Mouse (Mus musculus): ENCODE results near the gene Stxbp3.
A peak's percentile ranks its signal among the peaks of the same experiment; 100 is the strongest.
"Not testable (repeated sequence)": the region's sequence is repeated elsewhere in the genome, so short reads cannot be mapped to it uniquely, and the experiment has no call there.

Stxbp3 gene

GRCm38 (mm10) chr3:108857124-108857470 lies 16.8 kb upstream of the Stxbp3 start:
- DNase-seq (ENCODE audit: low read depth, low spot score): no peak

DNA sequence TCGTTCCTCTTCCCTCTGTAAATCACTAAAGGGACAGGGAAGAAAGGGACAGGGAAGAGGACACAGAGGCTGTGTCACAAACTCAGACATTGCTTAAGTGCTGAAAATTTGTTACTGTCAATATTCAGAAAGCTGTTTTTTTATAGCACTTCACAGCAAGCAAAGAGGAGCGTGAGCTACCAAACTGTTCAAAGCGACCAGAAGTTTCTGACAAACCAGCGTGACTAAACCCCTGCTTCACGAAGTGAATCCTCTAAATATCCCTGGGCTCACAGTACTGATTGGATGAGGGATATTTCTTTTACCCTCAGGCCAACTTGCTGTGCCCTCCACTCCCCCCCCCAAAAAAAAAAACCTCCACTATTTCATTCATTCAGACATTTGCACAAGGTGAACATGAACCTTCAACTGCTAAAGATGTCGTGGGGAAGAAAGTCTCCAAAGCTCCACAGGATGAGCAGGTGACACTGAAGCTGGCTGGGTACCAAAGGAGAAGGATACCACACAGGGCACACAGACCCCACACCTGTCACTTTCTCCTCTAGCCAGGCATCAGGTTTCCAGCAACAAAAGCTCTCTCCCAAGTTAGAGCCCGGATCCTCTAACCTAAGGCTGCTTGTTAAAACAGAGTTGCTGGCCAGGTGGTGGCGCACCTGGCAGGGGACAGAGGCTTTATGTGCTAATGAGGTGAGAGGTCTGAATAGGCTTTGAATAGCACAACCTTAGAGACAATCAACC lies 16.2 kb upstream of the Stxbp3 start:
- no peak for DNase-seq (ENCODE audit: low read depth, low spot score)

- DNase-seq (ENCODE audit: low read depth, low spot score): no peak
These were observed 15.5 kb upstream of the Stxbp3 start for GRCm38 (mm10) chr3:108855864-108856263.

- DNase-seq (ENCODE audit: low read depth, low spot score): no peak
These were observed 15.0 kb upstream of the Stxbp3 start for GRCm38 (mm10) chr3:108855371-108855770.

DNA sequence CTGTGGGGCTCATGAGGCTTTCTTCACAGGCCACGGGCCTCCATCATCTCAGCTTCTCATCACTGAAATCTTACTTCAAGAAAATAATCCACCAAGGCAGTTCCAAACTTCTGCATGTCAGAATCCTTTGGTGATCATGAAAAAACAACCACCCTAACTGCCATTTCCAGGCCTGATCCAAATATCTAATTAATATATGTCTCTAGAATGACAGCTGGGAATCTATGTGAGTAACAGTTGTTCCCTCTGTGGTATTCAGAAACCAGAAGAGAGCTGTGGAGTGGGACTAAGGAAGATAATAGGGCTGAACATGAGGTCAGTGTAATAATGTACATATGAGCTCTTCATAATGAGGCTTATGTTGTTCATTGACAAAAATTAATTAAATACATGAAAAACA lies 12.9 kb upstream of the Stxbp3 start:
- no peak for DNase-seq (ENCODE audit: low read depth, low spot score)

DNA sequence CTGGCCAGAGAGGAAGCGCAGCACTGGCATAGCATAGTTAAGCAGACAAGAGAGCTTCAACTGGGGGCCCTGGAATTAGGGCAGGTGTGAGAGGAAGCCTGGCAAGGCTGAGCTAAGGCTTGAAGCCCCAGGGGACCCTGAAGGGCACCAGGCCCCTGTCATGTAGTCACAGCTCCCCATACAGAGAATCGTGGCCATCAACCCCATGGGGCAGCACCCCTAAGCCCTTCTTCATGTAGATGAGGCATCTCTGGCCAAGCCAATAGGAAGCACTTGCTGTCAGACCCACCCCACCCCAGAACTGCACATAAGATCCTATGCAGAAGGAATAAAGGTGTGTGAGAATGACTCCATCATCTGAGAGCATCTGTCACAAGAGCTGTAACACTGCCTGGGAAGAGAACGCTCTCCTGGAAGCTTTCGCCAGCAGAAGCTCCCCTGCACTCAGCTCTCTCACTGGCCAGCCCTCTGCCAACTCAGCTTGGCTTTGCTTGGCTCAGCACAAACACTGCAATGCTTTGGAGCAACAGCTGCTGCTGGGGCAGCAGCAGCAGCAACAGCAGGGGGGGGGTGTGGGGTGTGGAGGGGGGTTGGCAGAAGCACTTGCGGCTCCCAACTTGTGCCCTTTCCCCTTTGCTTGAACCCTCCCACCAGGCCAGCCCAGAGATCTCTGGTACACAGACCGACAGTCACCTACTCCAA lies 11.8 kb upstream of the Stxbp3 start:
- no peak for DNase-seq (ENCODE audit: low read depth, low spot score)

GRCm38 (mm10) chr3:108851554-108851953 lies 11.2 kb upstream of the Stxbp3 start:
- DNase-seq (ENCODE audit: low read depth, low spot score): no peak

DNA sequence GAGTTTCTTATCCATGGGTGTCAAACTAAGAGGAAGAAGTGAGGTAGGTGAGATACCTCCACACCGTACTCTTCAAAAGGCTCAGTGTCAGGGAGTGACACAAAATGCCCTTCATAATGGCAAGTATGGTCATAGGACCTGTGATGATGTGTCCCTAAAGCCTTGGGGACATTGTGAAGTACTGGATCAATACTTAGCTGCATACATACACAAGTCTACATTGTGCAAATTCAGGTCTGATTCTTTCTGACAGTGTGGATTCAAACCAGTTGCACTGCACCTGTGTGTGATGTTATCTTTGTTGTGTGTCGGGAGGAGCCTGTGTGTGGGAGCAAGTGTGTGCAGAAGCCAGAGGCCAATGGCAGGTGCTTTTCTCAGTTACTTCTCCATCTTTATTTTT lies 10.7 kb upstream of the Stxbp3 start:
- DNase-seq (ENCODE audit: low read depth, low spot score): no peak

- no peak for DNase-seq (ENCODE audit: low read depth, low spot score)
These were observed 10.2 kb upstream of the Stxbp3 start for GRCm38 (mm10) chr3:108850506-108850905.

GRCm38 (mm10) chr3:108846616-108847015 lies 6.3 kb upstream of the Stxbp3 start:
- DNase-seq (ENCODE audit: low read depth, low spot score): no peak

DNA sequence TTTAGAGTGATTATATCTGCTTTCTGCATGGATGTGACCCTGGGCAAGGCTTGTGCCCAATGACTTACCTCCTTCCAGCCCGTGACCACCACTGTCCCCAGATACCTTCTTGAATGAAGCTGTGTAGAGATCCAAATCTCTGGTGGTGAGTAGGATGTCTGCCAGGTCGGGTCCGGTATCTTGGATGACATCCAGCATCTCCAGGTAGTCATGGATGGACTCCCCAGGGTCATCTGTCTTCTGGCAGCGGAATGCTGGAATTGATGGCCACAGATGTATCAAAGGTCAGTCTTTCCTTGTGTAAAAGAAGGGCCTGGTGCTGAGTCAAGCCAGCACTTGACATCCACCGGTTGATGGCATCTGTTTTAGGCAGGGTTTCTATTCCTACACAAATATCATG lies 4.2 kb upstream of the Stxbp3 start:
- no peak for DNase-seq (ENCODE audit: low read depth, low spot score)

DNA sequence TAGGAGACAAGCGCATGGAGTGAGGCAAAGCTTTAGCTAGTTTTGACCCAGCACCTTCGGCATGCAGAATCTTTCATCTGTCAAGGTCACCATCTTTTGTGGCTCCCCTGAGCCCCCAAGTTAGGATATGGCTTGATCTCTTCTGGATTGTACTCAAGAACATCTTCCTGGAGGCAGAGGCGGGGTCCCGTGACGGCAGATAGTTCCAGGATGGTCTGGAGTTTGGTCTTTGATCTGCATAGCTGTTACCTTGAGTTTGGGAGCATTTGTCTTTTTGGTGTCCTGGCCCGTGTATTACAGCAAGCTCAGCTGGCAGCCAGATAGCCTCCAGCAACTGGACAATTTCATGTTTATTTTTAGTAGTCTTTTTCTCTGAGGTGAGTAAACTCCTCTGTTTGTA lies 3.7 kb upstream of the Stxbp3 start:
- DNase-seq (ENCODE audit: low read depth, low spot score): no peak

- DNase-seq (ENCODE audit: low read depth, low spot score): no peak
These were observed 359 bp upstream of the Stxbp3 start for GRCm38 (mm10) chr3:108840716-108841054.

DNA sequence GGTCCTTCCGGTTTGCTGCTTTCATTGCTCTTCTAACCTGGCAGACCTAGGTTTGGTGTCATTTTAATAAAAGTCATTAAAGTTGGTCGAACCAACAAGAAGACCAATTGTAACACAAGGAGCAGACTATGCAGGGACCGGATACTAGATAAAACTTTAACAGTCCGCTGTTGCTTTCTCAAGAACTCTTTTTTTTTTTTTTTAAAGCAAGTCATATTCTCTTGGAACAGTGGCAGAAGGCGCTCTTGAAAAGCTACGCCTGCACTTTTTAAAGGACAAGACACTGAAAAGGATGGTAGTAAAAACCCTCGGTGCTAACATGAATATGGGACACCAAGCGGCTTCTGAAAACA lies 703 bp downstream of the Stxbp3 start:
- no peak for DNase-seq (ENCODE audit: low read depth, low spot score)

DNA sequence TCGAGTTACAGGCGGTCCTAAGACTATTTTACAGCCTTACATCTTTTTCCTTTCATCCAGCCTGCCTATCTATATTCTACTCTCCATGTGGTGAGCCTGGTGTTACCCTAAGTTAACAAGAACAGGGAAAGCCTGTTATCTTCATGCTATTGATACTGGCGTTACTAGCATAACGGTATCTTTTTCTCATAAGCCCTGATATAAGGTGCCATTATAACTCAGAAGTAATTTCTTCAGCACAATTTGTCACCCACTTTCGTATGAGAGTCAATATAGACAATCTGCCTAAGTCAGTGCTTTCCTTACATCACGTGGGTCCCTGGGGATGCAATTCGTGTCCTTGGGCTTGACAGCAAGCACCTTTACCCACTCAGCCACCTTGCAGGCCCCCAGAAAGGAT lies 1.3 kb downstream of the Stxbp3 start:
- DNase-seq (ENCODE audit: low read depth, low spot score): peak; percentile 4

DNA sequence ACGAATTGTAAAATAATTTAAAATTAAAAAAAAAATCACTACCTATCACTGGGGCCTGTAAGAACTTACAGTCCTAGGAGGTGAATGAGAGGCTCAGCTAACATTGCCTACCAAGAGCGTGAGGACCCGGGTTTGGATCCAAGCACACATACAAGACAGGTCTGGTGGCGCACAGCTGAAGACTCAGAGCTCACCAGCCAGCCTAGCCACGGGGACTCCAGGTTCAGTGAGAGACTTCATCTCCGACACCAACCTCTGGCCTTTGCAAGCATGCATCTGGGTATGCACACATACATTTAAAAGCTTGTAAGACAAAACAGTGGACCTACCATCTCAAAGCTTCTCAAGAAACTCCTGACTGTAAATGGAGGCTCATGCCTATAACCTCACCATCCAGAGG lies 3.4 kb downstream of the Stxbp3 start:
- DNase-seq (ENCODE audit: low read depth, low spot score): no peak

DNA sequence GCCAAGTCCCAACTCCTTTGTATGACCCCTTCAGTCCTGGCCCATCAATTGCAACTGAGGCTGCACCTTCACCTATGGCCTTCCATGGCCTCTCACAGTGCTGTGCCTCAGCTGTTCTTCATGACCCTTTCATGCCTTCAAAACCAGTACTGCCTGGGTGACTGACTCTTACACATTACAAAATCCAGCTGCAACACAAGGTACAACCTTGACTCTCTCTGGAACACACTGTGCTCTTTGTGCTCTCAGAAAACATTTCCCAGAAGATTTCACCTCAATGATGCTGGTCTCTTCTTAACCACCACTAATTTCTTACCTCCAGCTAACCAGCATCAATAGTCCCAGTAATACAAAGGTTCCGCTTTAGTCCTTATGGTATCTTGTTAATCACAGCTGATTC lies 6.6 kb downstream of the Stxbp3 start:
- not testable (repeated sequence) for DNase-seq (ENCODE audit: low read depth, low spot score)

GRCm38 (mm10) chr3:108831750-108832149 lies 8.6 kb downstream of the Stxbp3 start:
- no peak for DNase-seq (ENCODE audit: low read depth, low spot score)

GRCm38 (mm10) chr3:108830493-108830892 lies 9.8 kb downstream of the Stxbp3 start:
- no peak for DNase-seq (ENCODE audit: low read depth, low spot score)

DNA sequence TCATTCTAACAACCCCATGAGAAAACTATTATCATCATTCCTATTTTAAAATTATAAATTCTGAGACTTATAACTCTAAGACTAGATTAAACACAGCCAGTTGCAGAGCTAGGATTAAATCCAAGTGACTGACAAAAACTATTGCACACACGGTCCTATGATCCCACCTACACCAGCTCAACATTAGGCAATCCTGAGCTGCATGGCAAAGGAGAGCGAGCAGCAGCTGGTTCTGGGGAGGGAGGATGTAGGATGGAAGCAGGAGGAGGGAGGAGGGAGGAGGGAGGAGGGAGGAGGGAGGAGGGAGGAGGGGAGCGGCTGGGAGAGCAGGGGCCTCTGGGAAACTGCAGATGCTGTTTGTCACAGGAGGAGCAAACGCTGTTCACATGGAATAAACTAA lies 24.7 kb downstream of the Stxbp3 start:
- DNase-seq (ENCODE audit: low read depth, low spot score): no peak

DNA sequence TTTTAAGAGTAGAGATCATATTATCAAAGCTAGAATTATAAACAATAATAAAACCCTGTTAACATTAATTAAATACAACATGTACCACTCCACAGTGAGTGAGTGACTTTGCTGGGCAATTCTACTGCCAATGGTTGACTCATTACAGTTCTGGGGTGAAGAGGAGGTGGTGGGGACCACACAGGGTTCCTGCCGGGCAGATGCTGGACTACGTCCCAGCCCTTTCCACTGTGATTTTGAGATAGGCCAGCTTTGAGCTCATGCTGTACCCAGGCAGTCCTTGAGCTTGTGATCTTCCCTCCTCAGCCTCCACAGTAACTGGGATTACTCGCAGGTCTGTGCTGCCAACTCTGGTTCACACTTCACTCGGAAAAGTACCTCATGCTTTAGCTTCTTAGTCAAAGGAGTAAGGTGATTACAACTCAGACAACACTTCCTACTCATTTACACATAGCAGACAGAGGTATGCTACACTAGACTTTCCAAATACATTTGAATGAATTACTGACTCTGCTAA lies 29.5 kb downstream of the Stxbp3 start:
- DNase-seq (ENCODE audit: low read depth, low spot score): no peak

DNA sequence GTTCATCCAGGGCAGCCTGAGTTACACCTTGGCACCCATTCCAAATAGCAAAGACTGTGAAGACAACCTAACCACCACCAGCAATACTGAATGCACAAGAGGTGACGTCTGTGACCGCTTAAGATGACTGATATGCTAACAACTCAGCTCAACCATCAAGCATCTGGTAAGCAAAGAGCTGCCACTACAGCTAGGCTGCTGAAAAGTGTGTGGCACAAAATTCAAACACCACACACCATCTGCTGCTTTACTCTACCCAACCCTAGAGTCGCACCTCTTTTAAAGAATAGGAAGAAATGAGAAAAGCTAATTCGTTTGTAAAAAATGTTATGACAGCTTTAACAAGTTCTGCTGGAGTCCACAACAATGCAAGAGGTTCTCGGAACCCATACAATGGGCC lies 34.7 kb downstream of the Stxbp3 start:
- DNase-seq (ENCODE audit: low read depth, low spot score): no peak

DNA sequence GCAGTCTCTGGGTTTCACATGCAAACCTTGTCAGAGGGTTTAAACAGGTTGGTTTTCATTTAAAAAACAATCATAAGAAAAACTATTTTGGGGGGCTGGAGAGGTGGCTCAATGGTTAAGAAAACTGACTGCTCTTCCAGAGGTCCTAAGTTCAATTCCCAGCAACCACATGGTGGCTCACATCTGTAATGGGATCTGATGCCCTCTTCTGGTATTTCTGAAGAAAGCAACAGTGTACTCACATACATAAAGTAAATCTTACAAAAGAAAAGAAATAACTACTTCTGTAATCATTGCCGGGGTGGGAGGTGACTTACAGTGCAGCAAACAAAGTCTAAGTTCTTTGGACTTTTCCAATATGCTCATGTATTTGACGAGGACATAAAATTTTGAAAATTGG lies 42.0 kb downstream of the Stxbp3 start:
- DNase-seq (ENCODE audit: low read depth, low spot score): no peak

DNA sequence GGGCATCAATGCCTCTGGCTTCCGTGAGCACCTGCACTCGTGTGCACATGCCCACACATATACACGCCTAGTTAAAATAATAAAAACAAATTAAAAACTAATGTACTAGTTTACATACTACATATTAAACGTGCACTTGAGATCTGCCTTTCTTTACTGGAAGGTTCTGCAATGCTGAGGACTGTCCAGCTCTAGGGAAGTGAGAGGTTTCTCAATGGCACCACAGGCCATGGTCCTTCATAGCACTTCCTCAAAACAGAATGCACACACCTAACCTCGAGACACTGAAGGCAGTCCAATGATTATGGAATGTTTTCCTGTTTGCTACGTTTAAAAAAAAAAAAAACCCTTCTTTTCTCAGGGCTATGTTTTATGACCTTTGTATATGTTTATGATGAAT lies 42.6 kb downstream of the Stxbp3 start:
- no peak for DNase-seq (ENCODE audit: low read depth, low spot score)
